Mouse (Mus musculus) liver, embryonic 14.5 days (tissue): ENCODE results near the gene Trio. TPM values are rescaled to one million over a fixed set of nuclear protein-coding genes. Genes with fewer than 3 reads are reported as not detected.
A peak's percentile ranks its signal among the peaks of the same experiment; 100 is the strongest.

Experiments used
- ATAC-seq: fragments of 200-750 bp; cut with Nextera tagmentation; 2 replicates; pipeline ENCODE4 v1.8.0; 2017; ENCODE audit warnings: moderate number of reproducible peaks, mild to moderate bottlenecking, moderate library complexity; ENCODE audit not compliant: insufficient read depth
- DNase-seq, 3 experiments: peaks; one replicate each; pipeline ENCODE4 v3.0.0-alpha.2; 2012 to 2013; ENCODE audit warnings: low read depth in 3 of 3, low spot score in 3 of 3
- H3K27ac ChIP-seq: fragments of 300-500 bp; sonication (generic); 2 replicates; pipeline ENCODE4 v1.5.1; 2014; ENCODE audit warnings: moderate library complexity, mild to moderate bottlenecking, control low read depth, inconsistent platforms
- H3K27me3 ChIP-seq: fragments of 300-500 bp; sonication (generic); 2 replicates; pipeline ENCODE4 v1.6.1; 2014; ENCODE audit warnings: mild to moderate bottlenecking, low read length, moderate library complexity; ENCODE audit not compliant: control insufficient read depth, insufficient read depth
- H3K36me3 ChIP-seq: fragments of 300-500 bp; sonication (generic); replicated peaks from 2 replicates; pipeline ENCODE4 v1.6.1; 2014; ENCODE audit warnings: low read depth; ENCODE audit not compliant: control insufficient read depth, insufficient read depth
- H3K4me1 ChIP-seq, 2 experiments: fragments of 200-500 bp in 1 of 2; fragments of 300-500 bp in 1 of 2; sonication (generic) in 1 of 2; replicated peaks; 2 replicates each; pipeline ENCODE4 v1.6.1; 2012 to 2014; ENCODE audit warnings: antibody characterized with exemption in 1 of 2, inconsistent platforms in 1 of 2, low read length in 1 of 2; ENCODE audit not compliant: control insufficient read depth in 2 of 2, insufficient read depth in 2 of 2
- H3K4me2 ChIP-seq: fragments of 300-500 bp; sonication (generic); 2 replicates; pipeline ENCODE4 v1.6.1; 2014; ENCODE audit warnings: low read depth, mild to moderate bottlenecking, control low read depth, moderate library complexity
- H3K4me3 ChIP-seq, 2 experiments: fragments of 200-500 bp in 1 of 2; fragments of 300-500 bp in 1 of 2; sonication (generic) in 1 of 2; 2 replicates each; pipeline ENCODE4 v1.5.1; 2012 to 2014; ENCODE audit warnings: low read depth in 2 of 2, low read length in 2 of 2, mild to moderate bottlenecking in 2 of 2, control low read depth in 1 of 2, inconsistent platforms in 1 of 2, moderate library complexity in 1 of 2; ENCODE audit not compliant: insufficient read depth in 1 of 2
- H3K9ac ChIP-seq: fragments of 300-500 bp; sonication (generic); replicated peaks from 2 replicates; pipeline ENCODE4 v1.6.1; 2014; ENCODE audit warnings: mild to moderate bottlenecking, control low read depth, moderate library complexity
- H3K9me3 ChIP-seq: fragments of 300-500 bp; sonication (generic); 2 replicates; pipeline ENCODE4 v1.6.1; 2016; ENCODE audit warnings: low read length, mixed read lengths; ENCODE audit not compliant: control insufficient read depth
- CTCF ChIP-seq: IDR thresholded peaks from 2 replicates; pipeline ENCODE4 v1.5.1; 2016; ENCODE audit warnings: antibody characterized with exemption, low read depth, control low read depth
- EP300 ChIP-seq: IDR thresholded peaks from 2 replicates; pipeline ENCODE4 v1.6.1; 2016; ENCODE audit warnings: antibody characterized with exemption, low read depth
- WGBS: fragments of 180-500 bp; shearing (Covaris S2); extraction: QIAGEN DNeasy Blood & Tissue Kit; methylation state at CpG from one replicate; pipeline ENCODE4 v1.1.7; 2014; ENCODE audit not compliant: insufficient replicate concordance; 5-methylcytosine and 5-hydroxymethylcytosine counted together
- polyA plus RNA-seq, 2 experiments: library from polyadenylated mRNA; depleted of rRNA in 1 of 2; stranded (reverse) in 1 of 2; unstranded in 1 of 2; fragments of >200 nt; fragmentation: Nextera tagmentation in 1 of 2; extraction: Ambion mirVana in 1 of 2; gene quantifications; 2 replicates each; pipeline versions ENCODE4 v1.2.1 to v1.2.3; 2012 to 2014

The Trio gene
- polyA plus RNA-seq, 2 experiments, result 2.6 to 6.0 TPM

- H3K9ac ChIP-seq, result no peak overlapping the region
- 29% methylated on average over 4 of the region's 4 CpGs for WGBS
- no peak for TF ChIP-seq EP300
- peak; percentile 13; the same call in 1 of the 2 replicates for TF ChIP-seq CTCF
- no peak for ATAC-seq
- H3K4me3 ChIP-seq, result no peak overlapping the region
- H3K4me1 ChIP-seq, result no peaks in the 10 kb centered on the region
- no peak overlapping the region for H3K27ac ChIP-seq
- no peaks in the 10 kb centered on the region for H3K27me3 ChIP-seq
- no peak for DNase-seq
- no peak overlapping the region for H3K4me2 ChIP-seq
- H3K36me3 ChIP-seq, result no peaks in the 10 kb centered on the region
- H3K9me3 ChIP-seq, result no peaks in the 10 kb centered on the region
Observed at GRCm38 (mm10) chr15:27916204-27916603, 109.4 kb downstream of the Trio start.

GRCm38 (mm10) chr15:27913013-27913412, 112.6 kb downstream of the Trio start:
- TF ChIP-seq CTCF (no peak), EP300 (no peak)
- Histone ChIP-seq H3K4me3 (no peak overlapping the region), H3K9ac (no peak overlapping the region), H3K27ac (no peak overlapping the region), H3K4me2 (no peak overlapping the region), H3K4me1 (peaks cover 0 to 5% of the 10 kb centered on the region in 2 experiments; a peak in 2 of 4 replicates), H3K9me3 (no peaks in the 10 kb centered on the region), H3K27me3 (no peaks in the 10 kb centered on the region), H3K36me3 (no peaks in the 10 kb centered on the region)
- WGBS, result 47% methylated on average over 3 of the region's 3 CpGs
- DNase-seq, result no peak
- ATAC-seq, result no peak

GRCm38 (mm10) chr15:27911196-27911595, 114.5 kb downstream of the Trio start:
- ATAC-seq (no peak), DNase-seq (no peak)
- WGBS, result 80% methylated on average over 9 of the region's 9 CpGs
- TF ChIP-seq EP300, result no peak
- no peak for TF ChIP-seq CTCF
- peaks cover 0 to 5% of the 10 kb centered on the region in 2 experiments; a peak in 2 of 4 replicates for H3K4me1 ChIP-seq
- no peaks in the 10 kb centered on the region for H3K9me3 ChIP-seq
- no peaks in the 10 kb centered on the region for H3K36me3 ChIP-seq
- no peak overlapping the region for H3K4me2 ChIP-seq
- H3K4me3 ChIP-seq, result no peak overlapping the region
- no peaks in the 10 kb centered on the region for H3K27me3 ChIP-seq
- H3K9ac ChIP-seq, result no peak overlapping the region
- no peak overlapping the region for H3K27ac ChIP-seq

GRCm38 (mm10) chr15:27910179-27910578, 115.5 kb downstream of the Trio start:
- Histone ChIP-seq H3K27me3 (no peaks in the 10 kb centered on the region), H3K4me2 (no peak overlapping the region; the same call in 1 of the 2 replicates), H3K27ac (no peak overlapping the region), H3K9ac (no peak overlapping the region), H3K36me3 (no peaks in the 10 kb centered on the region), H3K4me1 (peaks cover 0 to 5% of the 10 kb centered on the region in 2 experiments; a peak in 2 of 4 replicates), H3K9me3 (no peaks in the 10 kb centered on the region), H3K4me3 (no peak overlapping the region)
- WGBS, result 70% methylated on average over 7 of the region's 7 CpGs
- ATAC-seq (0 out of 2 replicates have a peak, but pooled peaks have one; percentile 41), DNase-seq (no peak)
- TF ChIP-seq EP300, result no peak
- TF ChIP-seq CTCF, result no peak

DNA sequence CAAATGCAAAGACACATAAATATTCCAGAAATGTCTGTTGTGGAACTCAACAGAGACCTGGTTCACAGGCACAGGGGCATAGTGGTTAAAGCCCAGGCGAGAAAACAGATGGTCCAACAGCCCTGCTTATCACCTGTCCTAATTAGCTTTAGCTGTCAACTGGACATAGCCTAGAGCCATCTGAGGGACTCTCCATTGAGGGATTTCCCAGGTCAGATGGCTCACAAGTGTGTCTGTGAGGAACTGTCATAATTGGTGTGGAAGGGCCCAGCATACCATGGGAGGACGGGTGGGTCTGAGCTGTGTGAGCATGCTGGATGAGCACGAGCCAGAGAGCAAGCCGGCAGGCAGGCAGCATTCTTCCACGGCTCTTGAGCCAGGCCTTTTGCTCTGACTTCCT, 118.0 kb downstream of the Trio start:
- ATAC-seq, result no peak
- 64% methylated on average over 5 of the region's 5 CpGs for WGBS

More for the DNA sequence above, 118.0 kb downstream of the Trio start:
- TF ChIP-seq CTCF (no peak), EP300 (no peak)
- Histone ChIP-seq H3K9me3 (no peaks in the 10 kb centered on the region), H3K36me3 (no peaks in the 10 kb centered on the region), H3K27me3 (no peaks in the 10 kb centered on the region), H3K27ac (no peak overlapping the region), H3K4me3 (no peak overlapping the region), H3K4me1 (peaks cover 0 to 5% of the 10 kb centered on the region in 2 experiments; a peak in 2 of 4 replicates), H3K4me2 (no peak overlapping the region), H3K9ac (no peak overlapping the region)
- no peak for DNase-seq
